In the genomic region with DNA sequence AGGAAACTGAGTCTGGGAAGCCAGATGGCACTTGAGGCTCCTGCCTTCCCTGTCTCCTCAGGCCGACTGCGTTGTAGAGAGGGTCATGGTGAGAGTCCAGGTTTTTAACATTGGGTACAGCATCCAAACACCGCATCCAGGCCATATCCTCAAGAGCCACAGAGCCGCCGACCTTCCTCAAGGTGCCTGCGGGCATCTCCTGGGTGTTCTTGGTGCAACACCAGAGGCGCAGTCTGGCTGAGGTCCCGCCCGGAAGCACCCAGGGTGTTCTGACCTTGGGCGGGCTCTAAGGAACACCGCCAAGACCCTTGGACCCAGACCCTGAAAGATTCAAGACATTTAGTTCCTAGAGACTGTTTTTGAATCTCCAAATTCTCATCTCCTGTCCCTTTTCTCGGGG, we compare ENCODE assay signal across 8 mouse cellular contexts. TPM values are rescaled to one million over a fixed set of nuclear protein-coding genes. Genes with fewer than 3 reads are reported as not detected.
DNase-seq lines count a peak whose midpoint lies in the region; ATAC-seq and TF ChIP-seq lines count a peak whose summit lies in the region.

No protein-coding gene starts in this region.

- H3K9ac ChIP-seq in ES-Bruce4 (ENCODE audit: low read depth, poor library complexity, severe bottlenecking), result no peak overlapping the region
- peak overlapping the region; percentile 82 for H3K9ac ChIP-seq in heart, embryonic 16.5 days (ENCODE audit: low read length)
- H3K9ac ChIP-seq in liver, embryonic 14.5 days (replicated peaks), result no peak overlapping the region

- H3K36me3 ChIP-seq in heart, embryonic 10.5 days, result peaks cover 12% of the 10 kb centered on the region
- H3K36me3 ChIP-seq in ES-Bruce4 (ENCODE audit: control insufficient read depth, insufficient read depth, low read length, poor library complexity, severe bottlenecking), result no peaks in the 10 kb centered on the region
- H3K36me3 ChIP-seq in heart, embryonic 16.5 days (ENCODE audit: control insufficient read depth, insufficient read depth), result no peaks in the 10 kb centered on the region
- no peaks in the 10 kb centered on the region for H3K36me3 ChIP-seq in liver, embryonic 14.5 days (replicated peaks; ENCODE audit: control insufficient read depth, insufficient read depth, low read depth)

- H3K4me3 ChIP-seq in heart, embryonic 10.5 days, result peak overlapping the region; percentile 78
- peak overlapping the region; percentile 54 for H3K4me3 ChIP-seq in ES-Bruce4 (ENCODE audit: low read depth, low read length)
- H3K4me3 ChIP-seq in heart, embryonic 16.5 days (ENCODE audit: low read length), result peak overlapping the region; percentile 76
- peak overlapping the region in 1 of 2 experiments; percentile 48; a peak in 1 of 4 replicates for H3K4me3 ChIP-seq in liver, embryonic 14.5 days (ENCODE audit: insufficient read depth in 1 of 2, low read depth in 2 of 2, low read length in 2 of 2)

- peaks cover 45% of the 10 kb centered on the region for H3K27me3 ChIP-seq in heart, embryonic 10.5 days (ENCODE audit: insufficient read depth, poor library complexity, severe bottlenecking)
- H3K27me3 ChIP-seq in ES-Bruce4 (ENCODE audit: control insufficient read depth, insufficient read depth, low read length, poor library complexity, severe bottlenecking), result no peaks in the 10 kb centered on the region
- H3K27me3 ChIP-seq in heart, embryonic 16.5 days (ENCODE audit: control insufficient read depth, insufficient read depth, low read length), result no peaks in the 10 kb centered on the region; the same call in 1 of the 2 replicates
- peaks cover 52% of the 10 kb centered on the region for H3K27me3 ChIP-seq in liver, embryonic 14.5 days (ENCODE audit: control insufficient read depth, insufficient read depth, low read length)

- peak overlapping the region; percentile 98 for H3K4me2 ChIP-seq in heart, embryonic 16.5 days (ENCODE audit: low read depth, low read length)
- peak overlapping the region; percentile 56 for H3K4me2 ChIP-seq in liver, embryonic 14.5 days (ENCODE audit: low read depth)

- no peak for TF ChIP-seq POLR2A in ES-Bruce4 (IDR thresholded peaks at IDR 0.05; ENCODE audit: insufficient read depth, low read length)

- H3K27ac ChIP-seq in heart, embryonic 10.5 days, result peak overlapping the region; percentile 88
- no peak overlapping the region for H3K27ac ChIP-seq in ES-Bruce4 (ENCODE audit: insufficient read depth, low read length)
- H3K27ac ChIP-seq in heart, embryonic 16.5 days (ENCODE audit: low read length), result no peak overlapping the region
- no peak overlapping the region for H3K27ac ChIP-seq in liver, embryonic 14.5 days

- no peak for ATAC-seq in heart, embryonic 16.5 days (replicated peaks; ENCODE audit: extremely low read depth, insufficient read depth, low FRiP score)
- no peak for ATAC-seq in liver, embryonic 14.5 days (ENCODE audit: insufficient read depth)
- ATAC-seq in granulocyte monocyte progenitor cell, adult 5-6 weeks (replicated peaks; ENCODE audit: poor library complexity, severe bottlenecking), result no peak

- H3K9me3 ChIP-seq in heart, embryonic 10.5 days, result no peaks in the 10 kb centered on the region
- no peaks in the 10 kb centered on the region for H3K9me3 ChIP-seq in ES-Bruce4 (replicated peaks; ENCODE audit: control insufficient read depth, insufficient read depth, low read length, poor library complexity, severe bottlenecking)
- no peaks in the 10 kb centered on the region for H3K9me3 ChIP-seq in heart, embryonic 16.5 days (replicated peaks; ENCODE audit: control insufficient read depth, low read length)
- no peaks in the 10 kb centered on the region for H3K9me3 ChIP-seq in liver, embryonic 14.5 days (ENCODE audit: control insufficient read depth, low read length)

- TF ChIP-seq CTCF in ES-Bruce4 (IDR thresholded peaks at IDR 0.05; ENCODE audit: low read depth, low read length), result no peak
- no peak for TF ChIP-seq CTCF in liver, embryonic 14.5 days (IDR thresholded peaks at IDR 0.05; ENCODE audit: low read depth)

- TF ChIP-seq EP300 in ES-Bruce4 (IDR thresholded peaks at IDR 0.05; ENCODE audit: insufficient read depth, low read depth, low read length), result no peak
- TF ChIP-seq EP300 in liver, embryonic 14.5 days (IDR thresholded peaks at IDR 0.05; ENCODE audit: low read depth), result no peak

- WGBS in heart, embryonic 10.5 days, result 8% methylated on average over 12 of the region's 12 CpGs
- 13% methylated on average over 12 of the region's 12 CpGs for WGBS in heart, embryonic 16.5 days
- WGBS in liver, embryonic 14.5 days (ENCODE audit: insufficient replicate concordance), result 15% methylated on average over 12 of the region's 12 CpGs

- no peak for DNase-seq in heart, embryonic 10.5 days (ENCODE audit: low spot score)
- DNase-seq in heart, postnatal 25 days (ENCODE audit: low spot score), result no peak
- no peak for DNase-seq in liver, embryonic 14.5 days (ENCODE audit: low read depth in 3 of 3, low spot score in 3 of 3)
- DNase-seq in adipocyte (ENCODE audit: low spot score), result no peak
- DNase-seq in layer of hippocampus, adult 9-11 months, result no peak

- H3K4me1 ChIP-seq in heart, embryonic 10.5 days, result peaks cover 81% of the 10 kb centered on the region
- peaks cover 6% of the 10 kb centered on the region for H3K4me1 ChIP-seq in ES-Bruce4 (ENCODE audit: control insufficient read depth, insufficient read depth, low read length)
- H3K4me1 ChIP-seq in heart, embryonic 16.5 days (ENCODE audit: control insufficient read depth, insufficient read depth, low read length), result peaks cover 56% of the 10 kb centered on the region
- peaks cover 4 to 10% of the 10 kb centered on the region in 2 experiments; a peak in 3 of 4 replicates for H3K4me1 ChIP-seq in liver, embryonic 14.5 days (replicated peaks; ENCODE audit: control insufficient read depth in 2 of 2, insufficient read depth in 2 of 2, low read length in 1 of 2)

- intact Hi-C loops in heart, postnatal 25 days (cut with DNase I), result no loop called here

RNA-seq across cellular contexts. Expression of gene Ckb, which starts 0.4 kb away (rescaled TPM):
- polyA plus RNA-seq in heart, embryonic 10.5 days (2016; fragmentation: Nextera tagmentation; extraction: Ambion mirVana), result 408 and 575 TPM in 2 replicates
- 10 to 100 TPM; 91.2 to 98.8 TPM for total RNA-seq in heart, postnatal 25 days (2021)
- polyA plus RNA-seq in ES-Bruce4 (2011; ENCODE audit: insufficient read depth, insufficient read length, low read depth, missing spikeins), result 140 and 147 TPM in 2 replicates
- polyA plus RNA-seq in heart, embryonic 16.5 days (2015; fragmentation: Nextera tagmentation; extraction: Ambion mirVana), result 388 and 414 TPM in 2 replicates
- polyA plus RNA-seq in liver, embryonic 14.5 days (2012; rRNA removed), result 26.5 and 31.4 TPM in 2 replicates
- polyA plus RNA-seq in liver, embryonic 14.5 days (2014; fragmentation: Nextera tagmentation; extraction: Ambion mirVana), result 26.1 and 28.0 TPM in 2 replicates
- 4.2 TPM in 1 of 2 replicates, not detected in the other for total RNA-seq in granulocyte monocyte progenitor cell, adult 5-6 weeks (2014; fragmentation: Nextera tagmentation)
- total RNA-seq in granulocyte monocyte progenitor cell, adult 5-6 weeks (2017), result 0.57 and 1.4 TPM in 2 replicates

RNA-seq across cellular contexts. Expression of gene Trmt61a, which starts 5.3 kb away (rescaled TPM):
- 12.7 and 18.9 TPM in 2 replicates for polyA plus RNA-seq in heart, embryonic 10.5 days (2016; fragmentation: Nextera tagmentation; extraction: Ambion mirVana)
- 1 to 10 TPM; 4.4 to 5.7 TPM for total RNA-seq in heart, postnatal 25 days (2021)
- polyA plus RNA-seq in ES-Bruce4 (2011; ENCODE audit: insufficient read depth, insufficient read length, low read depth, missing spikeins), result 13.0 and 14.8 TPM in 2 replicates
- polyA plus RNA-seq in heart, embryonic 16.5 days (2015; fragmentation: Nextera tagmentation; extraction: Ambion mirVana), result 7.7 and 8.5 TPM in 2 replicates
- polyA plus RNA-seq in liver, embryonic 14.5 days (2012; rRNA removed), result 19.3 and 32.7 TPM in 2 replicates
- 3.3 and 4.4 TPM in 2 replicates for polyA plus RNA-seq in liver, embryonic 14.5 days (2014; fragmentation: Nextera tagmentation; extraction: Ambion mirVana)
- 18.6 and 21.9 TPM in 2 replicates for total RNA-seq in granulocyte monocyte progenitor cell, adult 5-6 weeks (2014; fragmentation: Nextera tagmentation)
- total RNA-seq in granulocyte monocyte progenitor cell, adult 5-6 weeks (2017), result 10.0 and 10.1 TPM in 2 replicates

RNA-seq across cellular contexts. Expression of gene Bag5, which starts 40.5 kb away (rescaled TPM):
- polyA plus RNA-seq in heart, embryonic 10.5 days (2016; fragmentation: Nextera tagmentation; extraction: Ambion mirVana), result 43.7 and 47.7 TPM in 2 replicates
- total RNA-seq in heart, postnatal 25 days (2021), result 10 to 100 TPM; 19.4 to 21.2 TPM
- 13.4 and 14.6 TPM in 2 replicates for polyA plus RNA-seq in ES-Bruce4 (2011; ENCODE audit: insufficient read depth, insufficient read length, low read depth, missing spikeins)
- 40.9 and 42.9 TPM in 2 replicates for polyA plus RNA-seq in heart, embryonic 16.5 days (2015; fragmentation: Nextera tagmentation; extraction: Ambion mirVana)
- 5.5 and 9.8 TPM in 2 replicates for polyA plus RNA-seq in liver, embryonic 14.5 days (2012; rRNA removed)
- polyA plus RNA-seq in liver, embryonic 14.5 days (2014; fragmentation: Nextera tagmentation; extraction: Ambion mirVana), result 15.2 and 15.5 TPM in 2 replicates
- 28.0 and 32.0 TPM in 2 replicates for total RNA-seq in granulocyte monocyte progenitor cell, adult 5-6 weeks (2014; fragmentation: Nextera tagmentation)
- 33.3 and 41.2 TPM in 2 replicates for total RNA-seq in granulocyte monocyte progenitor cell, adult 5-6 weeks (2017)

RNA-seq across cellular contexts. Expression of gene Apopt1, which starts 40.5 kb away (rescaled TPM):
- 53.3 and 55.2 TPM in 2 replicates for polyA plus RNA-seq in heart, embryonic 10.5 days (2016; fragmentation: Nextera tagmentation; extraction: Ambion mirVana)
- total RNA-seq in heart, postnatal 25 days (2021), result 10 to 100 TPM; 32.1 to 36.4 TPM
- polyA plus RNA-seq in ES-Bruce4 (2011; ENCODE audit: insufficient read depth, insufficient read length, low read depth, missing spikeins), result 49.1 and 49.4 TPM in 2 replicates
- 40.2 and 43.9 TPM in 2 replicates for polyA plus RNA-seq in heart, embryonic 16.5 days (2015; fragmentation: Nextera tagmentation; extraction: Ambion mirVana)
- polyA plus RNA-seq in liver, embryonic 14.5 days (2012; rRNA removed), result 7.5 and 13.4 TPM in 2 replicates
- 19.3 and 20.0 TPM in 2 replicates for polyA plus RNA-seq in liver, embryonic 14.5 days (2014; fragmentation: Nextera tagmentation; extraction: Ambion mirVana)
- 49.6 and 51.3 TPM in 2 replicates for total RNA-seq in granulocyte monocyte progenitor cell, adult 5-6 weeks (2014; fragmentation: Nextera tagmentation)
- 57.2 and 60.9 TPM in 2 replicates for total RNA-seq in granulocyte monocyte progenitor cell, adult 5-6 weeks (2017)
